Mouse (Mus musculus): ENCODE results near the gene Bmp10. TPM values are rescaled to one million over a fixed set of nuclear protein-coding genes. Genes with fewer than 3 reads are reported as not detected.

The Bmp10 gene
- total RNA-seq (2014; rRNA removed) (0.05 TPM in 1 of 2 replicates, not detected in the other), polyA plus RNA-seq (2015; fragmentation: Nextera tagmentation; extraction: Ambion mirVana) (not detected in 2 replicates)

DNA sequence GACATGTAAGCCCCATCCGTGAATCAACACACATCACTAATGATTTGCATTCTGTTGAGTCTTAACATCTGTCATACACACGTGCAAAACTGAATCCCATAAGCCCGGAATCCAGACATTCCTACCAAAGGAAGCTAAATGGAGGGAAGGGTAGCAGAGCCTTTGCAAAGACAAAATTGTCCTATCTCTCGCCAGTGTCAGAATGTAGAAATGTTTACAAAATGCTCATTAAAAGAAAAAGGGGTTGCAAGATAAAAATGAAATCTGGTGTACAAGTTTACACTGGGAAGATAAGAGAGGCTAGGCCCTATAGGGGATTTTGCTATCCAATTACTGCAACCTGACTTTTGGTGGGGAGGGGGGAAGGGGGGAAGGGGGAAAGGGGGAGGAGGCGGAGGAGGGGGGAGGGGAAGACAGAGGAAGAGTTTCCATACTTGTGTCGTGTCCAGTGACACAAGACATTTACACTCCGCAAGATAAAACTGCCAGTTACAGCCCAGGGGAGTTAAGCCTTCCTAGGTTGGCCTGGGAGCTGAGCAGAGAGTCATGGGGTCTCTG lies at the start of gene Bmp10:
TSS of gene Bmp10 (plus strand) at position 508 of the 558 bp plus-strand sequence.
- WGBS, result 77% methylated on average over 7 of the region's 7 CpGs
- no peaks in the 10 kb centered on the region for H3K27me3 ChIP-seq (ENCODE audit: insufficient read depth, low read length)

DNA sequence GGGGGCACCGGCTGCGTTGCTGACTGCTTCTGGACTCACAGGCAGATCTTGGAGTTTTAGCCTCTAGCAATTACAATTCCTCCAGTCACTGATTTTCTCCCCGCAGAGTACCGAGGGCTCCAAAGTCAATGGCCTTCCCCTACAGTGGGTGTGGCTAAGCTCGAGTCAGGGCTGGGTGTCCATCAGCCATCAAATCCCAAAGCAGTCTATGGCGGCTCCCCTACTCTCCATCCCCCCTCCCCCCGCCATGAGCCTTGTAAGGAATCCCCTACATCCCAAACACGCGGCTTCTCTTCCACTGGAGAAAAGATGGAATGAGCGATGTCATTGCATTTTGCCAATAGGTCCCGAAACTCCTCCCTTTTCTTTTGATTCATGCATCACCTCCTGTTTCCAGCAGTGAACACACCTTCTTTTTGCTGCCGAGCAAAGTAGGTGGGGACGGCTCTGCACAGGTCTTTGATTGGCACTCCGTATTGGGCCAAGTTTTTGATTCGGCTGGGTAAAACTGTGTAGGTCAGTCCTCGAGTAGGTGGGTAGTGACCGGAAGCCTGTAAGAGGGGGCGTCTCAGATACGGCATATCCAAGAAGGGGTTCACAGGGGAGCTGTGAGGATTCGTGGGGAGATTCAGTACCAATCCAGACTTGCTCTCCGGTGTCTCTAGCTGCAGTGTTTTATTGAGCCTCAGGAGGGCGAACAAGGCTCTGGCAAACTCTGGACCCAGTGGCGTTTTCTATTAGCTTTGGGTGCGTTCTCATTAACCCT lies 44.7 kb upstream of the Bmp10 start:
- Histone ChIP-seq H3K4me3 (ENCODE audit: low read length) (peak overlapping the region; percentile 36), H3K27me3 (ENCODE audit: insufficient read depth, low read length) (peaks cover 3% of the 10 kb centered on the region; the same call in 1 of the 2 replicates), H3K9ac (replicated peaks; ENCODE audit: low read length) (peak overlapping the region; percentile 43; the same call in 1 of the 2 replicates), H3K9me3 (ENCODE audit: low read length) (no peaks in the 10 kb centered on the region), H3K27ac (no peak overlapping the region), H3K36me3 (ENCODE audit: insufficient read depth, low read length) (no peaks in the 10 kb centered on the region), H3K4me1 (ENCODE audit: insufficient read depth, low read length) (peaks cover 3% of the 10 kb centered on the region; the same call in 1 of the 2 replicates), H3K4me2 (ENCODE audit: low read depth, low read length) (peak overlapping the region; percentile 55)
- WGBS, result 7% methylated on average over 24 of the region's 24 CpGs
- DNase-seq (ENCODE audit: low spot score), result peak; percentile 66
- peak; percentile 81 for ATAC-seq
- TF ChIP-seq CTCF (IDR thresholded peaks at IDR 0.05; ENCODE audit: low read depth), result peak; percentile 70

More for the DNA sequence above, at the start of gene Bmp10:
- Histone ChIP-seq H3K9ac (replicated peaks; ENCODE audit: low read length) (no peak within 1 kb of the TSS), H3K4me1 (ENCODE audit: insufficient read depth, low read length) (no peaks in the 10 kb centered on the region), H3K27ac (no peak within 1 kb of the TSS), H3K4me2 (ENCODE audit: low read depth, low read length) (no peak within 1 kb of the TSS), H3K36me3 (ENCODE audit: insufficient read depth, low read length) (no peaks in the 10 kb centered on the region), H3K4me3 (ENCODE audit: low read length) (no peak within 1 kb of the TSS), H3K9me3 (ENCODE audit: low read length) (no peaks in the 10 kb centered on the region)
- DNase-seq (ENCODE audit: low spot score) (no peak), ATAC-seq (no peak)
- TF ChIP-seq CTCF (IDR thresholded peaks at IDR 0.05; ENCODE audit: low read depth), result no peak

DNA sequence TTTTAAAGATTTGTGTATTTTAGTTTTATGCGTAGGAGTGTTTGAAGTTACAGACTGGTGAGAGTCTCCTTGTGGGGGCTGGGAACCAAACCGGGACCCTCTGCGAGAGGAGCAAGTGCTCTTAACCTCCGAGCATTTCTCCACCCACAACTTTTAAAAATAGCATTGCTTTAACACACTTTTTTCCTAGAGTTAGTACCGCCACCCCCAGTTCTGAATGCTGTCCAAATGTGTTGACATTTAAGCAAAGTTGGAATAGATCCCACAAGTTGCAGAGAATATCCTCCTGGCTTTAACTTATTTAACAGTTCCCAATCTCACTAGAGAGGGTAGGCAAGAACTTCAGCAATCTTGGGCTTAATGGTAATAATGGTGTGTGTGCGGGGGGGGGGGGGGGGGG lies 44.0 kb upstream of the Bmp10 start:
- peaks cover 3% of the 10 kb centered on the region; the same call in 1 of the 2 replicates for H3K4me1 ChIP-seq (ENCODE audit: insufficient read depth, low read length)
- DNase-seq (ENCODE audit: low spot score) (no peak), ATAC-seq (no peak)
- H3K36me3 ChIP-seq (ENCODE audit: insufficient read depth, low read length), result no peaks in the 10 kb centered on the region
- peak overlapping the region; percentile 55 for H3K4me2 ChIP-seq (ENCODE audit: low read depth, low read length)
- 57% methylated on average over 6 of the region's 6 CpGs for WGBS
- H3K9ac ChIP-seq (replicated peaks; ENCODE audit: low read length), result no peak overlapping the region
- H3K27me3 ChIP-seq (ENCODE audit: insufficient read depth, low read length), result peaks cover 3% of the 10 kb centered on the region; the same call in 1 of the 2 replicates
- H3K9me3 ChIP-seq (ENCODE audit: low read length), result no peaks in the 10 kb centered on the region
- no peak overlapping the region for H3K27ac ChIP-seq
- no peak for TF ChIP-seq CTCF (IDR thresholded peaks at IDR 0.05; ENCODE audit: low read depth)
- no peak overlapping the region for H3K4me3 ChIP-seq (ENCODE audit: low read length)

DNA sequence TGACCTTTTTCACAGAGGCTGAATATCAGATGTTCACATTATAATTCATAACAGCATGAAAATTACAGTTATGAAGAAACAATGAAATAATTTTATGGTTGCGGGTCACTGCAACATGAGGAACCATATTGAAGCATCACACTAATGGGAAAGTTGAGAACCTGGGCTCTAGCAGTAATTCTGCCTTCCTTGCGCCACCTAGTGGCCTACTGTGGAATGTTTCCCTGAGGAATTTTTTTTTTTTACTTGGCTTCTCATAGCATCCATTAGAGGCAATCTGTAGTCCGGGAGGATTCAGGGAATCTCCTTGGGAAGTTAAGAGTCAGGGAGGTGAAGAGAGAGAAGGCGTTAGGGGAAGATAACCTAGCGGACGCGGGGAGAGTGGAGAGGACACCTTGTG lies 42.6 kb upstream of the Bmp10 start:
- H3K4me3 ChIP-seq (ENCODE audit: low read length), result no peak overlapping the region
- no peaks in the 10 kb centered on the region for H3K9me3 ChIP-seq (ENCODE audit: low read length)
- peak; percentile 91 for TF ChIP-seq CTCF (IDR thresholded peaks at IDR 0.05; ENCODE audit: low read depth)
- no peak overlapping the region for H3K9ac ChIP-seq (replicated peaks; ENCODE audit: low read length)
- no peak overlapping the region for H3K4me2 ChIP-seq (ENCODE audit: low read depth, low read length)
- H3K4me1 ChIP-seq (ENCODE audit: insufficient read depth, low read length), result peaks cover 3% of the 10 kb centered on the region; the same call in 1 of the 2 replicates
- ATAC-seq, result no peak
- peaks cover 3% of the 10 kb centered on the region; the same call in 1 of the 2 replicates for H3K27me3 ChIP-seq (ENCODE audit: insufficient read depth, low read length)
- peak; percentile 88 for DNase-seq (ENCODE audit: low spot score)
- 13% methylated on average over 7 of the region's 7 CpGs for WGBS
- no peak overlapping the region for H3K27ac ChIP-seq
- H3K36me3 ChIP-seq (ENCODE audit: insufficient read depth, low read length), result no peaks in the 10 kb centered on the region

DNA sequence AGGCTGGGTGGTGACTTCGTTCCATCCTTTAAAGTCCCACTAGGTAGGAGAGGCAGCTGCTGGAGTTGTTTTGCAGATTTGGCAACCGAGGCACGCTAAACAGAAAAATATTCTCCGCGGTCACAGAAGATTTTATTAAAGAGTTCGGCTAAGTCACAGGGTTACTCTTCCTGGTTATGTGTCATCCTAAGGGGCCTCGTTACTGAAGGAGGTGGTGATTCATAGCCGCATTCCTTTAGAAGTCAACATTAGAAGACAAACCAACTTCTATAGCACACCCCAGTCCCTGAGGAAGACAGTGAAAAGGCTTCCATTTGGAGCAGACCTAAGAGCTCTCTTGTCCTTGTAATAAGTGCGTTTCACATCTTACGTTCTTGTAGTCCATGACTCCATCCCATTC lies 42.1 kb upstream of the Bmp10 start:
- TF ChIP-seq CTCF (IDR thresholded peaks at IDR 0.05; ENCODE audit: low read depth), result no peak

DNA sequence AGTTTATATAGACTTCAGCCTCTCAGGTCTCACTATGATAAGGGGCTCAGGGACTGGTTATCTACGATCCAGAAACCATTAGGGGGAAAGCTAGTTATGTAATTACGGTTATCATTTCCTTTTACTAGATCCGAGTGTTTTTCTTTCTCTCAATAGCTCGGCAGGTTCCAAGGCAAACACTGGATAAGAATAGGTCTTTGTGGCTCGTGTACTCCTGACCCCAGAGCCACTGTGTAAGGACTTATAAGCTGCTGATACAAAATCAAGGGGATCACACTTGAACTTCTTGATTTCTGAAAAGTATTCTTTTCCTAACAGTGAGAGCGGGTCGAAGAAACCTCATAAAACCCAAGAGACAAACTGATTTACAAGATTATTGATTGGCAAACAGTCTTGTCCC lies 39.9 kb upstream of the Bmp10 start, which contains the start of gene Gkn3:
TSS of gene Gkn3 (minus strand) at position 59 of the 400 bp plus-strand sequence.
- Histone ChIP-seq H3K9ac (replicated peaks; ENCODE audit: low read length) (no peak within 1 kb of the TSS), H3K4me2 (ENCODE audit: low read depth, low read length) (no peak within 1 kb of the TSS), H3K36me3 (ENCODE audit: insufficient read depth, low read length) (no peaks in the 10 kb centered on the region), H3K4me3 (ENCODE audit: low read length) (no peak within 1 kb of the TSS), H3K27ac (no peak within 1 kb of the TSS), H3K9me3 (ENCODE audit: low read length) (no peaks in the 10 kb centered on the region), H3K4me1 (ENCODE audit: insufficient read depth, low read length) (peaks cover 3% of the 10 kb centered on the region; the same call in 1 of the 2 replicates), H3K27me3 (ENCODE audit: insufficient read depth, low read length) (no peaks in the 10 kb centered on the region)
- 67% methylated on average over 7 of the region's 7 CpGs for WGBS
- ATAC-seq (no peak), DNase-seq (ENCODE audit: low spot score) (no peak)
- no peak for TF ChIP-seq CTCF (IDR thresholded peaks at IDR 0.05; ENCODE audit: low read depth)

More for the DNA sequence above, 42.1 kb upstream of the Bmp10 start:
- no peaks in the 10 kb centered on the region for H3K9me3 ChIP-seq (ENCODE audit: low read length)
- peaks cover 3% of the 10 kb centered on the region; the same call in 1 of the 2 replicates for H3K27me3 ChIP-seq (ENCODE audit: insufficient read depth, low read length)
- H3K4me3 ChIP-seq (ENCODE audit: low read length), result no peak overlapping the region
- no peaks in the 10 kb centered on the region for H3K36me3 ChIP-seq (ENCODE audit: insufficient read depth, low read length)
- H3K9ac ChIP-seq (replicated peaks; ENCODE audit: low read length), result no peak overlapping the region
- ATAC-seq (no peak), DNase-seq (ENCODE audit: low spot score) (no peak)
- peaks cover 3% of the 10 kb centered on the region; the same call in 1 of the 2 replicates for H3K4me1 ChIP-seq (ENCODE audit: insufficient read depth, low read length)
- H3K27ac ChIP-seq, result no peak overlapping the region
- H3K4me2 ChIP-seq (ENCODE audit: low read depth, low read length), result no peak overlapping the region
- 81% methylated on average over 10 of the region's 10 CpGs for WGBS

Measured in hindbrain, postnatal 0 days (tissue).